Mouse (Mus musculus) embryo, embryonic 10 days (tissue): ENCODE measurements around the gene Zfp40.

Source experiments
- DNase-seq: peaks from one replicate; pipeline ENCODE4 v3.0.0-alpha.2; 2015; ENCODE audit warnings: low spot score

Zfp40 gene

DNA sequence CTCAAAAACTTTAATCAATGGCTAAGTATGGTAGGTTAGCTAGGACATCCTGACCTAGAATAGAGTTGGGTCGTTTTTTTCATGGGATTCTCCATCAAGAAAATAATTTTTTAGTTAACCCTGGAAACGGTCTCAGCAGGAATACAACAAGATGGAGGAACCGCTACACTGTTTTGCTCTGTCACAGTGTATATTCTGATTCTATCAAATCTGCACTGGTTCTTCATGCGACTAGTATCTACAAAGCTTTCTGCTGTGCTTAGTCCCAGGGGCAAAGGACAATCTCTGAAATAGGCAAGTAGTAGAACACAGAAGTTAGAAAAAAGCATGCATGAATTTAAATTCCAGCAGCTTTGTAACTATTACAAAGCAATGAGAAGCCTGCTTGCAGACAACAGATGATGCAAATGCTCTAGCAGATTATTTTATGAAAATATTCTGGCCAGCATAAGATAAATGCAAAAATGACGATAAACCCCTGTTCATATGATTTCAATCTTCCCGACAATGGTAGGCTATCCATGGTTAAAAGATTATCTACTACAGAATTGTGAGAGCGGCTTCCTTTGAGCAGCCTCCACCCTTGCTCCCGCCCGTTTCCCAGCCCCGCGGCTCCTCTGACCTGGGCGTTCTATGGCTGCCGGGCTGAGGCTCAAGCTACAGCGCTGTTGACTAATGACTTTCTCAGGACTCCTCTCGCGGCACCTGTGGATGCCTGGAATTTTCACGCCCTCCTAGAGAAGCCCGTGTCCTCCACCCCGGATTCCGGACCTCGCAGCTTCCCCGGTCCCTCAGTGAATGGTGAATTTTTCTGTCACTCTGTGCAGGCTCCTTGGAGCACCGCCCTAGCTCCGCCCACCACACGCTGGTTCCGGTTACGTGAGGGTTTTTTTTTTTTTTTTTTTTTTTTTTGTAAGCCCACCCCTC lies at the start of gene Zfp40:
TSS of gene Zfp40 (minus strand) at position 800 of the 927 bp plus-strand sequence.
- peak; percentile 93 for DNase-seq

DNA sequence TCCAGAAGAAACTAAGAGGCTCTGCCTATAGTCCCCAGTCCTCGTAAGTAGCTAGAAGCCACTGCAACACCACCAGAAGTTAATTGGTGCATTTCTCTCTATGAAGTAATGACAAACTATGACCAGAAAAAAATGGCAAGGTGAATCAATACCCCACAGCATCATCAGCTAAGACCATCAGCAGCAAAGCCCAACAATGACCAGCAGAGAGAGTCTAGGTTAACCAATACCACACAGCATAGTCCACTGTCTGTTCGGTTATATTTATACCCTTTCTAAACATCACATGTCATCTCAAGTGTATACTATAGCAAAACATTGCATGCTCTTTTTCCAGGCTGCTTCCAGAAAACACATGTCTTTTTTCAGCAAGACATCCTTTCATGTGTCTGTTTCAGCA lies 25.3 kb upstream of the Zfp40 start:
- no peak for DNase-seq

DNA sequence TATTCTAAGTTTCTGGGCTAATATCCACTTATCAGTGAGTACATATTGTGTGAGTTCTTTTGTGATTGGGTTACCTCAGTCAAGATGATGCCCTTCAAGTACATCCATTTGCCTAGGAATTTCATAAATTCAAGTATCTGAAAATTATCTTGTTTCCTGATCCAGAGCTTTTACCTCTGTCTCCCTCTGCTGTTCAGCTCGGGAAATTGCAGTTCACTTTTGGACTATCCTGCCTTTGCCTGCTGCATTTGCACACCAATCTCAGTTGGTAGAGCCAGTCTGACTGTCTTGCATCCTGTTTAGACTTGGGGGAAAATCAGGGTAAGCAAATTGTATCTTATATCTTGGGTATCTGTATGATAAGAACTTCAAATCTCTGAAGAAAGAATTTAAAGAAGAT lies 6.8 kb upstream of the Zfp40 start:
- DNase-seq = peak; percentile 17

- peak; percentile 61 for DNase-seq
Measured at GRCm38 (mm10) chr17:23193441-23193840, 389 bp upstream of the Zfp40 start.

GRCm38 (mm10) chr17:23187680-23188079 lies 5.4 kb downstream of the Zfp40 start:
- no peak for DNase-seq
